Mouse (Mus musculus): Measurements from ENCODE around the gene Rnf25.

Rnf25 gene

DNA sequence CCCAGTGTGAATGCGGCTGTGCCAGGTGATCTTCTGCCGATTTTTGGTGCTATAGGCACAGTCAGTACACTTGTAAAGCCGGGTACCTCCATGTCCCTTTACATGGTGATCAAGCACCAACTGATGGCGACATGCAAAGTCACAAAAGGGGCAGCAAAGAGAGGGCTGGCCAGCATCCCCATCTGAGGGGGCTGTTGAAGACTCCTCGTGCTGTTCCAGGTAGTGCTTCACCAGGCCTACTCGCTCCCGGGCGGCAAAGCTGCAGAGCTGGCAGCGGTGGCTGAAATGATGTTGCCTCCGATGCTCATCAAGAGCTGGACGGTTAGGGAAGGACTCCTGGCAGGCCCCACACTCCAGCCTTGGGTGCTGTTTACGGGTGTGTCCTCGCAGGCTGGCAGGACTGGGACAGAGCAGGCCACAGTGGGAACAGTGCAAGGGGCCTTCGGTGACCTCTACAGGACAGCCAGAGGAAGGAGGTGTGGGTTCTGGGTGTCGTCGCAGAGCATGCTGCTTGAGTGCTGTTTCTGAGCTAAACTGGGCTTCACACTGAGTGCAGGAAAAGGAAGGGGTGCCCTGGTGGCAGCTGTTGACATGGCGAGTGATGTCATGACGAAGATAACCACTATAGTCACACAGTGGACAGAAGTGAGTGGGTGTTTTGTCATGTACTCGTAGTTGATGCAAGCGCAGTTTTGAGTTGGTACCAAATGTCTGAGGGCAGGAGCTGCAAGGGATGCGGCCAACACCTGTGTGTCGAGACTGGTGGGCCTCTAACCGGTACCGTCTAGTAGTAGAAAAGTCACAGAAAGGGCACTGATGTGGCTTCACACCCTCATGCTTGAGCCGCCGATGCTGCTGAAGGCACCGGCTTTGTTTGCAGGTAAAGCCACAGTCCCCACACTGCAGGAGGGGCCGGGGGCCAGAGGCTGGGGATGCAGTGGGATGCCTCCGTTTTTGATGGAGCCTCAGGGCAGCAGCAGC is 31.2 kb downstream of the Rnf25 start:
- no peak for TF ChIP-seq GATA4 (IDR thresholded peaks at IDR 0.05; ENCODE audit: insufficient replicate concordance, low read length)

DNA sequence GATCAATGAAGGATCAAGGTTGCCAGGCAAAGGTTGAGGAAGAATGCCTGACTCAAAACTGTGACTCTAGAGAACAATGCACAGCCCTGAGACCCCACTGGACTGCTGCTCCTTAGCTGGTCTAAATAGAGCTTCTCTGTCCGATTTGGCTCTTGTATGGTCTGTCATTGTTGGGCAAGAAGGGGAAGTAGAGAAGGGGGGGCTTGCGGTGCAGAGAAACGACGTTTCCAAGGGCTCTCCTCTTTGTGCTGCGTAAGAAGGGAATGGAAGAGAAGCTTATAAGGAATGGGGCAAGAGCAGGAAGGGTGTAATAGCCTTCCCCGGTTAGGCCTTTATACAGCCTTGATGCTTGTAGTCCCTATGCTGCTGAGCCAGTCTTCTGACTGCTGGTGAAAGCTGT is 35.4 kb downstream of the Rnf25 start:
- no peak for TF ChIP-seq GATA4 (IDR thresholded peaks at IDR 0.05; ENCODE audit: insufficient replicate concordance, low read length)

DNA sequence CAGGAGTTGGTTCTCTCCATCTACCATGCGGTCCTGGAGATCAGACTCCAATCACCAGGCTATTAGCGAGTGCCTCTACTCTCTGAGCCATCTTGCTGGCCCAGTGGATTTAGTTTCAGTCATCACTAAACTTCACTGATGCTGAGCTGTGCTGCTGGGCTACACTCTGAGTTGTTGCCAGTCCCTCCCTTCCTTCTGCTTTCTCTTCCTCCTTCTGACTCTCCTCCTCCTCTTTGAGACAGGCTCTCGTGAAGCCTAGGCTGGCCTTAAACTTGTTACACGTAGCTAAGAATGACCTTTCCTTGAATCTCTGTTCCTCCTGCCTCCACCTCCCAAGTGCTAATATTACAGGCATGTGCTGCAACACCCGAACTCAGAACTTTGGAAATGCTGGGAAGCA is 42.1 kb downstream of the Rnf25 start:
- TF ChIP-seq GATA4 (IDR thresholded peaks at IDR 0.05; ENCODE audit: insufficient replicate concordance, low read length), result no peak

DNA sequence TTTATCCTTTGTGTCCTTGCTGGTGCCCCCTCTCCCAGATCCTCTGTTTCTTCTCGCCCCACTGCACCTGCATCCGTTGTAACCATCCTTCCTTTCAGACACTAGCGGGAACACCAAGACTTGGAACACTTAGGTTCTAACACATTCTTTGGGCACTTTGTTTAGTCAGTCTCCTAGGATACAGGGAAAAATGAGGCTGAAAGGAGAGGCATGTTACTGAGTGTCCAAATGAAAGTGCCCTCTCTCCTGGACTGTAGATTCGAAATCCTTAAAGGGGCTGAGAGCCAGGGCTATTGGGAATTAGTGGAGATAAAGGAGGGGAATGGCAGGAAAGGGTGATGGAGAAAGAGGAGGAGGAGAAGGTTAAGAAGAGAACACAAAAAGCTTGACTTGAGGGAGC is 57.0 kb downstream of the Rnf25 start, which contains the start of gene Usp37:
Gene Usp37, minus strand, starts transcription at position 101 of the 400 bp plus-strand sequence.
- TF ChIP-seq GATA4 (IDR thresholded peaks at IDR 0.05; ENCODE audit: insufficient replicate concordance, low read length), result no peak

All from liver, adult (tissue).